Comparison of ENCODE assay signal across 14 mouse cellular contexts in the genomic region with DNA sequence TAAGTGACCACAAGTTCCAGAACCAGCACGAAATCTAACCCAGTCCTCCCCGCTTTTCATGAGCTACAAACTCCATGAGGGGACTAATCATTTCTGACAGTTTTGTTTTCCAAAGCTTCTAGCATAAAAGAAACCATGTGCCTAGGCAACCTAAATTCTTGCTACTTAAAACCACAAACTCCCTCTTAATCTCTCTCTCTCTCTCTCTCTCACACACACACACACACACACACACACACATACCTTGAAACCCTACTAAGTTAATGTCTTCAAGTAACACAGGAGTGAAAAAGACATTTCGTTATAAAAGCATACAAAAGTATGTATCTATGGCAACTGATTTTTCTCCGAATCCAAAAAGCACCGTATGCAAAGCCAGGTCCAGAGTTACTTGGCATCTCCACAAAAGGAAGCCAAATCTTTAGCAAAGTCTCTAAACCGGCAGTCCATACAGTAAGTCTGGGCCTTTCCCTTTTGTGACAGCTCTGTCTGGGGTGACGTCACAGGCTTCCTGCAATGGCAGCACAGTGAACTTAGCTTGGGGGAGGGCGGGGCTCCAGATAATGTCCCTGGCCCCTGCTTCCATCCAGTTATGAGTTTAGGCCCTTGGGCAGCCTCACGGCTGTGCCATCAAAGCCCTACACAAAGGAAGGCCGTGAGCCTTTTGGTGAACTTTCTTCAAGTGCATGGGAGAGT. TPM values are rescaled to one million over a fixed set of nuclear protein-coding genes. Genes with fewer than 3 reads are reported as not detected.
DNase-seq lines count a peak whose midpoint lies in the region; ATAC-seq and TF ChIP-seq lines count a peak whose summit lies in the region.
"Had no signal": no experiment of that assay in that cellular context is flagged by ENCODE, and none has a peak within 500 bp of the region (broad histone marks: within the 10 kb centered on the region; RNA-seq: fewer than 3 reads in every experiment).

No protein-coding gene starts in this region.

- DNase-seq in thymus, postnatal 25 days = peak; percentile 11
- no peak for DNase-seq in thymus, postnatal 36 days
- DNase-seq in embryonic facial prominence, embryonic 14.5 days (ENCODE audit: low spot score) = peak; percentile 78
- no peak for DNase-seq in liver, embryonic 13.5 days
- no peak for DNase-seq in hindbrain, embryonic 10.5 days (ENCODE audit: low spot score)
- no peak for DNase-seq in layer of hippocampus, adult 9-11 months
- DNase-seq in lung, postnatal 0 days (ENCODE audit: low spot score) = no peak
- DNase-seq: cerebellum, adult 9-10 months; heart, postnatal 4 days; kidney, adult 8-10 months; lung, postnatal 4 days had no signal

- WGBS in embryonic facial prominence, embryonic 14.5 days = 49% methylated on average over 10 of the region's 10 CpGs
- WGBS in liver, embryonic 13.5 days (ENCODE audit: insufficient replicate concordance) = 60% methylated on average over 10 of the region's 10 CpGs
- 81% methylated on average over 10 of the region's 10 CpGs for WGBS in hindbrain, embryonic 10.5 days
- WGBS in lung, postnatal 0 days = 69% methylated on average over 10 of the region's 10 CpGs

- ATAC-seq in embryonic facial prominence, embryonic 14.5 days (ENCODE audit: low read depth) = peak; percentile 53; the same call in 1 of the 2 replicates
- ATAC-seq in liver, embryonic 13.5 days (ENCODE audit: low read depth) = peak; percentile 58
- no peak for ATAC-seq in monocyte, adult 5-6 weeks (replicated peaks; ENCODE audit: insufficient number of reproducible peaks, low FRiP score, low TSS enrichment, poor library complexity, severe bottlenecking)
- ATAC-seq in lung, postnatal 0 days = no peak

- no peak for TF ChIP-seq CTCF in lung, postnatal 0 days (IDR thresholded peaks at IDR 0.05)

- H3K36me3 ChIP-seq in embryonic facial prominence, embryonic 14.5 days (ENCODE audit: control insufficient read depth, insufficient read depth, low read length) = no peaks in the 10 kb centered on the region
- no peaks in the 10 kb centered on the region for H3K36me3 ChIP-seq in liver, embryonic 13.5 days
- no peaks in the 10 kb centered on the region for H3K36me3 ChIP-seq in hindbrain, embryonic 10.5 days
- no peaks in the 10 kb centered on the region for H3K36me3 ChIP-seq in lung, postnatal 0 days (ENCODE audit: insufficient read depth, low read length)
- H3K36me3 ChIP-seq: limb, embryonic 12.5 days; neural tube, embryonic 12.5 days had no signal

- no peak for TF ChIP-seq EP300 in lung, postnatal 0 days (IDR thresholded peaks at IDR 0.05)

- peaks cover 8% of the 10 kb centered on the region for H3K4me1 ChIP-seq in embryonic facial prominence, embryonic 14.5 days (ENCODE audit: control insufficient read depth, insufficient read depth, low read length)
- H3K4me1 ChIP-seq in liver, embryonic 13.5 days (replicated peaks) = peaks cover 18% of the 10 kb centered on the region
- peaks cover 5% of the 10 kb centered on the region for H3K4me1 ChIP-seq in hindbrain, embryonic 10.5 days (replicated peaks)
- H3K4me1 ChIP-seq in lung, postnatal 0 days (ENCODE audit: insufficient read depth, low read depth, low read length) = no peaks in the 10 kb centered on the region
- H3K4me1 ChIP-seq: neural tube, embryonic 12.5 days had no signal

- H3K9me3 ChIP-seq in embryonic facial prominence, embryonic 14.5 days (ENCODE audit: control insufficient read depth, low read length) = no peaks in the 10 kb centered on the region
- H3K9me3 ChIP-seq in liver, embryonic 13.5 days (replicated peaks) = no peaks in the 10 kb centered on the region
- no peaks in the 10 kb centered on the region for H3K9me3 ChIP-seq in hindbrain, embryonic 10.5 days
- H3K9me3 ChIP-seq in lung, postnatal 0 days (ENCODE audit: low read length) = no peaks in the 10 kb centered on the region
- H3K9me3 ChIP-seq: limb, embryonic 12.5 days; neural tube, embryonic 12.5 days had no signal

- no peak overlapping the region for H3K9ac ChIP-seq in embryonic facial prominence, embryonic 14.5 days (ENCODE audit: low read depth, low read length)
- H3K9ac ChIP-seq in liver, embryonic 13.5 days = no peak overlapping the region
- no peak overlapping the region for H3K9ac ChIP-seq in lung, postnatal 0 days (replicated peaks; ENCODE audit: low read depth)
- H3K9ac ChIP-seq: limb, embryonic 12.5 days; neural tube, embryonic 12.5 days had no signal

- H3K4me3 ChIP-seq in embryonic facial prominence, embryonic 14.5 days (ENCODE audit: low read depth, low read length) = no peak overlapping the region
- no peak overlapping the region for H3K4me3 ChIP-seq in liver, embryonic 13.5 days (replicated peaks)
- H3K4me3 ChIP-seq in hindbrain, embryonic 10.5 days = no peak overlapping the region
- H3K4me3 ChIP-seq in lung, postnatal 0 days (ENCODE audit: low read depth, low read length) = no peak overlapping the region
- H3K4me3 ChIP-seq: limb, embryonic 12.5 days; neural tube, embryonic 12.5 days had no signal

- H3K4me2 ChIP-seq in embryonic facial prominence, embryonic 14.5 days (ENCODE audit: low read depth, low read length) = no peak overlapping the region
- H3K4me2 ChIP-seq in liver, embryonic 13.5 days = no peak overlapping the region
- no peak overlapping the region for H3K4me2 ChIP-seq in lung, postnatal 0 days (replicated peaks; ENCODE audit: low read depth, low read length)
- H3K4me2 ChIP-seq: limb, embryonic 12.5 days; neural tube, embryonic 12.5 days had no signal

- peak overlapping the region; percentile 69; the same call in 1 of the 2 replicates for H3K27ac ChIP-seq in embryonic facial prominence, embryonic 14.5 days (replicated peaks; ENCODE audit: low read depth, low read length)
- no peak overlapping the region for H3K27ac ChIP-seq in liver, embryonic 13.5 days
- H3K27ac ChIP-seq in hindbrain, embryonic 10.5 days = no peak overlapping the region
- H3K27ac ChIP-seq in lung, postnatal 0 days (ENCODE audit: low read length) = no peak overlapping the region
- H3K27ac ChIP-seq: limb, embryonic 12.5 days; neural tube, embryonic 12.5 days had no signal

- H3K27me3 ChIP-seq in embryonic facial prominence, embryonic 14.5 days (replicated peaks; ENCODE audit: control insufficient read depth, insufficient read depth, low read length) = no peaks in the 10 kb centered on the region
- H3K27me3 ChIP-seq in liver, embryonic 13.5 days = no peaks in the 10 kb centered on the region
- no peaks in the 10 kb centered on the region for H3K27me3 ChIP-seq in hindbrain, embryonic 10.5 days (ENCODE audit: insufficient read depth, poor library complexity, severe bottlenecking)
- no peaks in the 10 kb centered on the region for H3K27me3 ChIP-seq in lung, postnatal 0 days (replicated peaks; ENCODE audit: insufficient read depth, low read length)
- H3K27me3 ChIP-seq: limb, embryonic 12.5 days; neural tube, embryonic 12.5 days had no signal

RNA-seq across cellular contexts. Expression of a gene that starts 23.5 kb away (rescaled TPM):
- polyA plus RNA-seq in embryonic facial prominence, embryonic 14.5 days (2014; fragmentation: Nextera tagmentation; extraction: Ambion mirVana) = 3.4 and 3.9 TPM in 2 replicates
- 1.7 and 2.4 TPM in 2 replicates for polyA plus RNA-seq in liver, embryonic 13.5 days (2015; fragmentation: Nextera tagmentation; extraction: Ambion mirVana)
- 2.8 and 4.6 TPM in 2 replicates for polyA plus RNA-seq in hindbrain, embryonic 10.5 days (2016; fragmentation: Nextera tagmentation; extraction: Ambion mirVana)
- 11.1 to 14.9 TPM (median 14.3 TPM) in 3 replicates for total RNA-seq in monocyte, adult 5-6 weeks (2017)
- polyA plus RNA-seq in lung, postnatal 0 days (2015; fragmentation: Nextera tagmentation; extraction: Ambion mirVana) = 1.0 and 1.2 TPM in 2 replicates

Comparison
In these comparisons a context has a peak if more than half of its experiments do, and no peak if none do; other contexts are left out.
1. DNase-seq: peak in thymus, postnatal 25 days (single experiment) and embryonic facial prominence, embryonic 14.5 days (single experiment); none in thymus, postnatal 36 days (0 of 2), liver, embryonic 13.5 days (single experiment), hindbrain, embryonic 10.5 days (single experiment), layer of hippocampus, adult 9-11 months (single experiment) and lung, postnatal 0 days (single experiment).
2. ATAC-seq: peak in embryonic facial prominence, embryonic 14.5 days (single experiment) and liver, embryonic 13.5 days (single experiment); none in monocyte, adult 5-6 weeks (single experiment) and lung, postnatal 0 days (single experiment).